Mouse (Mus musculus): ENCODE results near the gene Morc1.

DNA sequence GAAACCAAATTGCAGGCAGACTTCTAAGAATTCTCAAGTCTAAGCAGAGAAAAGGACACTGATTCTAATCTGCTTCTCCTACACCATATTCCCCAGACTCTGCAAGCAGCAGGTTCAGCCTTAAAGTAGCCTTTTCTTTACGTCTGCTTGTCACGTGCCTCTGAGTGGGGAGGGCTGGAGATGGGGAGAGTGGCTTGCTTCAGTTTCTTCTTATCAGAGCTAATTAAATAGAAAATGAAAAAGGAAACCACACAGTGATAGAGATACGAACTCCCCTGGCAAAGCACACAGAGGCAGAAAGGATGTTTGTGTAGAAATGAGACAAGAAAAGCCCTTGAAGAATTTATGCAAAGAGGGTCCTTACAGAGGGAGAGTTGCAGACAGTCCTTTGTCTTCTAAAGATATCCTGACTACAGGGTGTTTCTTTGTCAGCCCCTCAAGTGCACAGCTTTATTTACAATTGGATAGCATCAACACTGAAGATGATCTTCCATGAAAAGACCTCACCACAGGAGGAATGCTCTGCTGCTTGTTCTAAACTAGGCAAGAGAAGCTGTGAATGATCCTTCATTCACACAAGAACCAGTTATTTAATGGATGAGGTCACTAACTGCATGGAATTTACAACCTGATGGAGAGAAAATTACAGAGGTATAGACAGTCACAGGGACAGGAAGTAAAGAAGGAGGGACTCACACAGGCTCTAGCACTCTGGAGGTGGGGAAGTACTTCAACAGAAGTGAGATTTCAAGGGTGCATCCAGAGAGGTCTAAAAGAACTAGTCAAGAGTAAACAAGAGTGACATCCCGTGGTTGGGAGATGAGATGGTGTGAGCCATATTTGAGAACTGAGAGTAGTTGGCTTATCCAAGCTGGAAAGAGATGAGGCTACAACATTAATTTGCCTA lies 44.1 kb downstream of the Morc1 start:
- TF ChIP-seq CTCF (IDR thresholded peaks at IDR 0.05; ENCODE audit: low read depth) (no peak), EP300 (optimal IDR thresholded peaks at IDR 0.05) (no peak)
